Mouse (Mus musculus) cortical plate, adult 2 months (tissue): ENCODE measurements around the gene Cry2.

Experiments
- CTCF ChIP-seq: fragments of 200-500 bp; IDR thresholded peaks from 2 replicates; pipeline ENCODE4 v1.5.1; 2011; ENCODE audit warnings: mild to moderate bottlenecking, control low read depth, low read length; ENCODE audit not compliant: insufficient read depth; ENCODE audit errors: extremely low read depth
- POLR2A ChIP-seq: fragments of 200-500 bp; IDR thresholded peaks from 2 replicates; pipeline ENCODE4 v1.6.1; 2011; ENCODE audit warnings: mild to moderate bottlenecking, low read length, control low read depth; ENCODE audit not compliant: insufficient read depth; ENCODE audit errors: extremely low read depth

DNA sequence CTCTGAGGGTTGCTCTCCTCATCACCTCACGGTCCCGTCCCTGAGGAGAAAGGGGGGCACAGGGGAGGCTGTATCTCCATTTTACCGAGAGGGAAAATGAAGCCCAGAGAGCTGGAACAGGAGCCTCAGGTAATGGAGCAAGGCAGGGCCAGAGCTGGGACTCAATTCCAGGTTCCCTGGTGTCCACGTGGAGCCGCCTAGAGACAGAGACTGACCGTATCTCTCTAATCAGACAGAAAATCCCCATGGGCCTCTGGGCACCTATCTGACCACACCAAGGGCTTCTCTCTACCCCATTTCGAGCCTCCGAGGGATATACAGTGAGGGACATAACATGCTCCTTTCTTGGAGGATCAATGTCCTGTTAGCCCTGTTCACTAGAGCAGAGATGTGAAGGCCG, 10.7 kb downstream of the Cry2 start:
- TF ChIP-seq POLR2A (no peak), CTCF (no peak)
